Mouse (Mus musculus): ENCODE measurements around the gene Prss45.

Prss45 gene

GRCm38 (mm10) chr9:110857781-110858472 is 23.5 kb downstream of the Prss45 start, which contains the start of gene Prss50:
Gene Prss50 (plus strand): TSS chr9:110857967.
- peak; percentile 55 for DNase-seq (ENCODE audit: low read depth, low spot score)

GRCm38 (mm10) chr9:110858523-110858922 is 24.1 kb downstream of the Prss45 start:
- no peak for DNase-seq (ENCODE audit: low read depth, low spot score)

- no peak for DNase-seq (ENCODE audit: low read depth, low spot score)
Observed at GRCm38 (mm10) chr9:110858967-110859596, 24.7 kb downstream of the Prss45 start.

- peak; percentile 65 for DNase-seq (ENCODE audit: low read depth, low spot score)
Observed at GRCm38 (mm10) chr9:110871030-110871429, 36.6 kb downstream of the Prss45 start.

- no peak for DNase-seq (ENCODE audit: low read depth, low spot score)
Observed at GRCm38 (mm10) chr9:110873681-110874659, 39.6 kb downstream of the Prss45 start.

- no peak for DNase-seq (ENCODE audit: low read depth, low spot score)
Observed at GRCm38 (mm10) chr9:110874660-110875191, 40.3 kb downstream of the Prss45 start.

GRCm38 (mm10) chr9:110875288-110875695 is 40.9 kb downstream of the Prss45 start:
- no peak for DNase-seq (ENCODE audit: low read depth, low spot score)

GRCm38 (mm10) chr9:110877353-110877752 is 43.0 kb downstream of the Prss45 start:
- no peak for DNase-seq (ENCODE audit: low read depth, low spot score)

- DNase-seq (ENCODE audit: low read depth, low spot score): no peak
Observed at GRCm38 (mm10) chr9:110877888-110878287, 43.5 kb downstream of the Prss45 start.

- DNase-seq (ENCODE audit: low read depth, low spot score): no peak
Observed at GRCm38 (mm10) chr9:110879191-110879920, 45.0 kb downstream of the Prss45 start, which contains the start of gene Als2cl. Gene Als2cl (plus strand): TSS chr9:110879870.

- no peak for DNase-seq (ENCODE audit: low read depth, low spot score)
Observed at GRCm38 (mm10) chr9:110879998-110880561, 45.7 kb downstream of the Prss45 start, which contains the start of gene Tmie. Gene Tmie (minus strand): TSS chr9:110880113.

- no peak for DNase-seq (ENCODE audit: low read depth, low spot score)
Observed at GRCm38 (mm10) chr9:110880772-110881171, 46.4 kb downstream of the Prss45 start.

GRCm38 (mm10) chr9:110881953-110882352 is 47.6 kb downstream of the Prss45 start:
- no peak for DNase-seq (ENCODE audit: low read depth, low spot score)

- no peak for DNase-seq (ENCODE audit: low read depth, low spot score)
Observed at GRCm38 (mm10) chr9:110887388-110888303, 53.3 kb downstream of the Prss45 start.

GRCm38 (mm10) chr9:110888935-110889334 is 54.5 kb downstream of the Prss45 start:
- no peak for DNase-seq (ENCODE audit: low read depth, low spot score)

GRCm38 (mm10) chr9:110890026-110890783 is 55.8 kb downstream of the Prss45 start:
- DNase-seq (ENCODE audit: low read depth, low spot score): no peak

Data from mesoderm, embryonic 11.5 days (tissue).